Mouse (Mus musculus) forebrain, embryonic 14.5 days (tissue): Measurements from ENCODE around the gene Rps6ka5. TPM values are rescaled to one million over a fixed set of nuclear protein-coding genes. Genes with fewer than 3 reads are reported as not detected.

Experiments used
- ATAC-seq: fragments of 200-750 bp; cut with Nextera tagmentation; 2 replicates; pipeline ENCODE4 v1.8.0; 2017; ENCODE audit warnings: mild to moderate bottlenecking, moderate library complexity
- DNase-seq: peaks from one replicate; pipeline ENCODE4 v3.0.0-alpha.2; 2015; ENCODE audit warnings: low spot score
- H3K27ac ChIP-seq: fragments of 300-500 bp; sonication (generic); 2 replicates; pipeline ENCODE4 v1.5.1; 2014; ENCODE audit warnings: low read depth, mild to moderate bottlenecking, control low read depth, low read length, moderate library complexity
- H3K27me3 ChIP-seq: fragments of 300-500 bp; sonication (generic); replicated peaks from 2 replicates; pipeline ENCODE4 v1.6.1; 2014; ENCODE audit warnings: low read length, control low read depth, mixed read lengths; ENCODE audit not compliant: control insufficient read depth, insufficient read depth
- H3K36me3 ChIP-seq: fragments of 300-500 bp; sonication (generic); 2 replicates; pipeline ENCODE4 v1.6.1; 2014; ENCODE audit warnings: low read length, control low read depth; ENCODE audit not compliant: control insufficient read depth, insufficient read depth
- H3K4me1 ChIP-seq: fragments of 300-500 bp; sonication (generic); 2 replicates; pipeline ENCODE4 v1.6.1; 2014; ENCODE audit warnings: antibody characterized with exemption, low read length, control low read depth; ENCODE audit not compliant: control insufficient read depth, insufficient read depth
- H3K4me2 ChIP-seq: fragments of 300-500 bp; sonication (generic); 2 replicates; pipeline ENCODE4 v1.6.1; 2014; ENCODE audit warnings: mild to moderate bottlenecking, control low read depth, low read length
- H3K4me3 ChIP-seq: fragments of 300-500 bp; sonication (generic); 2 replicates; pipeline ENCODE4 v1.5.1; 2014; ENCODE audit warnings: low read depth, low read length, control low read depth
- H3K9ac ChIP-seq: fragments of 300-500 bp; sonication (generic); 2 replicates; pipeline ENCODE4 v1.6.1; 2014; ENCODE audit warnings: mild to moderate bottlenecking, low read length, control low read depth, moderate library complexity
- H3K9me3 ChIP-seq: fragments of 300-500 bp; sonication (generic); replicated peaks from 2 replicates; pipeline ENCODE4 v1.6.1; 2016; ENCODE audit warnings: low read length, control low read depth, mixed read lengths; ENCODE audit not compliant: control insufficient read depth
- WGBS: fragments of 180-500 bp; shearing (Covaris S2); extraction: QIAGEN DNeasy Blood & Tissue Kit; methylation state at CpG from one replicate; pipeline ENCODE4 v1.1.7; 2014; 5-methylcytosine and 5-hydroxymethylcytosine counted together
- polyA plus RNA-seq: library from polyadenylated mRNA; unstranded; fragments of >200 nt; fragmentation: Nextera tagmentation; extraction: Ambion mirVana; gene quantifications from 2 replicates; pipeline ENCODE4 v1.2.1, GENCODE M21; 2014

Gene Rps6ka5
- polyA plus RNA-seq, 1 experiment from 2014 or later = 10.3 TPM

DNA sequence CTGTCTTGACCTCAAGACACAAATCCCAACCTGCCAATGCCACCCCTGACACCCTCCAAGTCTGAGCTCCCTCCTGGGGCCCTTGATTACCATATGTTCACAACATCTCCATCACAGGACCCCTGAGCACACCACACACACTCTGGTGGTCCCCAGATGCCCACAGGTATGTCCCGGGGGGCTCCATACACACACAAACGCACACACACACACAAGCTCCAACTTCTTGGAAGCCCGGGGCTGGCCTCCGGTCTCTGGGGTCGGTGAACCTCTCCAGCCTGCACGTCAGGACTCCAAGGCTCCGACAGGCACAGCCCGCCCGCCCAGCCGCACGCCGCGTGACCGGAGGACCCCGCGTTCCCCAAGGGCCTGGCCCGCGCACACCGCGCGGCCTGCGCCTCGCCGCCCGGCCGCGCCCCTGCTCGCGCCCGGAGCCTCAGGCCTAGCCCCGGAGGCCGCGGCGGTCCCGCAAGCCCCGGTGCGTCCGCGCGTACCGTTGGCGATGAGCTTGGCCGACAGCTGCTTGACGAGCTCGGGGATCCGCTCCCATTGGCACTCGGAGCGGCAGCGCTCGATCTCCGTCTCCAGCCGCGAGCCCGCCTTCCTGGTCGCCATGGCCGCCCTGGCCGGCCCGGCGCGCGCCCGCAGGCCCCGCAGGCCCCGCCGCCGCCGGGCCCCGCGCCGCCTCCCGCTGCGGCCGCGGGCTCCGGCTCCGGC is 206.5 kb downstream of the Rps6ka5 start:
- DNase-seq (peak; percentile 66), ATAC-seq (peak; percentile 79)
- Histone ChIP-seq H3K4me2 (peak overlapping the region; percentile 89), H3K27me3 (no peaks in the 10 kb centered on the region), H3K9me3 (no peaks in the 10 kb centered on the region), H3K36me3 (no peaks in the 10 kb centered on the region), H3K9ac (peak overlapping the region; percentile 96), H3K4me1 (peaks cover 13% of the 10 kb centered on the region; the same call in 1 of the 2 replicates), H3K27ac (peak overlapping the region; percentile 86), H3K4me3 (peak overlapping the region; percentile 83)
- 0% methylated on average over 42 of the region's 76 CpGs for WGBS

- H3K27ac ChIP-seq = no peak overlapping the region
- H3K36me3 ChIP-seq = no peaks in the 10 kb centered on the region
- peak overlapping the region; percentile 89 for H3K4me2 ChIP-seq
- no peak for ATAC-seq
- peak; percentile 10 for DNase-seq
- peak overlapping the region; percentile 96 for H3K9ac ChIP-seq
- no peaks in the 10 kb centered on the region for H3K27me3 ChIP-seq
- no peaks in the 10 kb centered on the region for H3K9me3 ChIP-seq
- peaks cover 13% of the 10 kb centered on the region; the same call in 1 of the 2 replicates for H3K4me1 ChIP-seq
- WGBS = 47% methylated on average over 7 of the region's 7 CpGs
- peak overlapping the region; percentile 83 for H3K4me3 ChIP-seq
These were observed 207.1 kb downstream of the Rps6ka5 start for GRCm38 (mm10) chr12:100519684-100520076.

DNA sequence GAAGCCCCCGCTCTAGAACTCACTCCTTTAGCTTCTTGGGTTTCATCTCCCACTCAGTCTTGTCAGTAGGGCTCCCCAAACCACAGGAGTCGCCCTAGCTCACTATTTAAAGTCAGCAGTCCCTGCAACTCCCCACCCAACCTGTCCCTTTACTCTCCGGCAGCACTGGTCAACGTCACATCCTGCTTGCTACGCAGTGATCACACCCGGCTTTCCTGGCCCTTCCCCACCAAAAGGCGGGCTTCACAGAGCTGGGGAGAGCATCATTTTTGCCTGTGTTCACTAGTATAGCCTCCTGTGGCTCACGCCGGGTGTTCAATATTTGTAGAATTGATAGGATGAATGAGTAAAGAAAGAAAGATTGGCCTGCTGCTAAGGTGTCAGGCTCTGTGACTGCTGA is 209.4 kb downstream of the Rps6ka5 start:
- no peak for ATAC-seq
- H3K4me1 ChIP-seq = peaks cover 13% of the 10 kb centered on the region; the same call in 1 of the 2 replicates
- no peak overlapping the region for H3K27ac ChIP-seq
- DNase-seq = no peak
- no peak overlapping the region for H3K4me3 ChIP-seq
- H3K27me3 ChIP-seq = no peaks in the 10 kb centered on the region
- H3K36me3 ChIP-seq = no peaks in the 10 kb centered on the region
- no peak overlapping the region for H3K9ac ChIP-seq
- no peak overlapping the region for H3K4me2 ChIP-seq
- WGBS = 94% methylated on average over 9 of the region's 9 CpGs
- no peaks in the 10 kb centered on the region for H3K9me3 ChIP-seq

- ATAC-seq (no peak), DNase-seq (no peak)
- 96% methylated on average over 1 of the region's 1 CpGs for WGBS
- H3K9me3 ChIP-seq = no peaks in the 10 kb centered on the region
- no peak overlapping the region for H3K9ac ChIP-seq
- H3K27ac ChIP-seq = no peak overlapping the region
- peaks cover 3% of the 10 kb centered on the region; the same call in 1 of the 2 replicates for H3K36me3 ChIP-seq
- H3K4me2 ChIP-seq = no peak overlapping the region
- H3K4me3 ChIP-seq = no peak overlapping the region
- no peaks in the 10 kb centered on the region for H3K27me3 ChIP-seq
- H3K4me1 ChIP-seq = peaks cover 13% of the 10 kb centered on the region; the same call in 1 of the 2 replicates
These were observed 210.5 kb downstream of the Rps6ka5 start for GRCm38 (mm10) chr12:100516161-100516838.

GRCm38 (mm10) chr12:100515493-100515892 is 211.3 kb downstream of the Rps6ka5 start:
- DNase-seq (no peak), ATAC-seq (no peak)
- peaks cover 13% of the 10 kb centered on the region; the same call in 1 of the 2 replicates for H3K4me1 ChIP-seq
- H3K4me3 ChIP-seq = no peak overlapping the region
- H3K27ac ChIP-seq = no peak overlapping the region
- no peaks in the 10 kb centered on the region for H3K27me3 ChIP-seq
- H3K9ac ChIP-seq = no peak overlapping the region
- WGBS = 94% methylated on average over 4 of the region's 4 CpGs
- H3K9me3 ChIP-seq = no peaks in the 10 kb centered on the region
- peaks cover 3% of the 10 kb centered on the region; the same call in 1 of the 2 replicates for H3K36me3 ChIP-seq
- no peak overlapping the region for H3K4me2 ChIP-seq

DNA sequence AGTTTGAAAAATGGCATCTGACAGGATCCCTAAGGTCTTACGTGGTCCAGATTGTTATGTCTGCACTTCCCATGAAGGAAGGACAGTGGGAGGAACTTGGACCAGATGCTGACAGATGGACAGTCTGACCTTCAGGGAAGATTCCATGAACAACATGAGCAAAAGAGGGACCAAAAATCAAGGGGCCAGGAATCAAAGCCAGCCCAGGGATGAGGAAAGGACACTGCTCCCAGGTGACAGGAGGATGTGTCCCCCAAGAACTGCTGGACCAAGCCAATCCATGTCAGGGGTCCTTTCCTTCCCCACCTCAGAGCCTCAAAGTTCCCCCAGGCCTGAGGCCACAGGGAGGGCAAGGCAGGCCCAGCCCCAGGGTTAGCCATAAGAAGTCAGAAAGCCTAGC is 212.2 kb downstream of the Rps6ka5 start:
- DNase-seq (no peak), ATAC-seq (no peak)
- Histone ChIP-seq H3K4me3 (no peak overlapping the region), H3K4me2 (no peak overlapping the region), H3K27me3 (no peaks in the 10 kb centered on the region), H3K9ac (no peak overlapping the region), H3K9me3 (no peaks in the 10 kb centered on the region), H3K27ac (no peak overlapping the region), H3K4me1 (peaks cover 9% of the 10 kb centered on the region; the same call in 1 of the 2 replicates), H3K36me3 (peaks cover 3% of the 10 kb centered on the region; the same call in 1 of the 2 replicates)
- WGBS = 91% methylated on average over 1 of the region's 1 CpGs

GRCm38 (mm10) chr12:100513131-100513530 is 213.7 kb downstream of the Rps6ka5 start:
- Histone ChIP-seq H3K27me3 (no peaks in the 10 kb centered on the region), H3K27ac (no peak overlapping the region), H3K4me1 (no peaks in the 10 kb centered on the region), H3K9ac (no peak overlapping the region), H3K4me2 (no peak overlapping the region), H3K9me3 (no peaks in the 10 kb centered on the region), H3K4me3 (no peak overlapping the region), H3K36me3 (peaks cover 3% of the 10 kb centered on the region; the same call in 1 of the 2 replicates)
- ATAC-seq = no peak
- DNase-seq = no peak
- 94% methylated on average over 5 of the region's 5 CpGs for WGBS

- no peak overlapping the region for H3K9ac ChIP-seq
- no peaks in the 10 kb centered on the region for H3K4me1 ChIP-seq
- peaks cover 3% of the 10 kb centered on the region; the same call in 1 of the 2 replicates for H3K36me3 ChIP-seq
- H3K9me3 ChIP-seq = no peaks in the 10 kb centered on the region
- H3K27ac ChIP-seq = no peak overlapping the region
- 92% methylated on average over 9 of the region's 9 CpGs for WGBS
- H3K27me3 ChIP-seq = no peaks in the 10 kb centered on the region
- H3K4me3 ChIP-seq = no peak overlapping the region
- ATAC-seq = no peak
- no peak overlapping the region for H3K4me2 ChIP-seq
- DNase-seq = no peak
These were observed 214.1 kb downstream of the Rps6ka5 start for GRCm38 (mm10) chr12:100512641-100513040.
